Mouse (Mus musculus) heart, adult 18-20 months (tissue): Measurements from ENCODE around the gene Tmem9. TPM values are rescaled to one million over a fixed set of nuclear protein-coding genes. Genes with fewer than 3 reads are reported as not detected.

Experiments
- total RNA-seq, 2 experiments: library from RNA; stranded (reverse); gene quantifications; 2 replicates each; pipeline ENCODE4 v1.2.3; 2021

Tmem9 gene
- total RNA-seq, 2 experiments from 2014 or later, result 13.9 to 14.0 TPM

Other genes starting within 250 kb of the Tmem9 start
- 10 to 100 TPM; 11.0 to 11.7 TPM for gene Phlda3, start 242.0 kb upstream of the Tmem9 start, total RNA-seq
- 1 to 10 TPM; 1.5 to 1.7 TPM for gene Tnni1, start 228.7 kb upstream of the Tmem9 start, total RNA-seq
- gene Lad1, start 189.6 kb upstream of the Tmem9 start, total RNA-seq, result 1 to 10 TPM; 5.9 to 8.3 TPM
- over 10,000 TPM in 1 of 2 experiments, 1,000 to 10,000 TPM in 1; 9,387 to 10,464 TPM for gene Tnnt2, start 171.8 kb upstream of the Tmem9 start, total RNA-seq
- not detected for gene Pkp1, start 88.9 kb upstream of the Tmem9 start, total RNA-seq
- under 1 TPM in 1 of 2 experiments, not detected in 1; 0.08 TPM for gene Igfn1, start 1.8 kb upstream of the Tmem9 start, total RNA-seq
- not detected for gene Ascl5, start 42.7 kb downstream of the Tmem9 start, total RNA-seq
- gene Cacna1s, start 44.6 kb downstream of the Tmem9 start, total RNA-seq, result 10 to 100 TPM; 16.4 to 18.1 TPM
- 1 to 10 TPM in 1 of 2 experiments, under 1 TPM in 1; 0.77 to 2.6 TPM for gene Kif21b, start 123.2 kb downstream of the Tmem9 start, total RNA-seq
- not detected for gene Mroh3, start 204.7 kb downstream of the Tmem9 start, total RNA-seq
- gene Inava, start 226.1 kb downstream of the Tmem9 start, total RNA-seq, result not detected